Mouse (Mus musculus) lung, adult 2 months (tissue): Measurements from ENCODE around the gene Hoxa10.

ENCODE experiments used
- CTCF ChIP-seq: fragments of 200-500 bp; IDR thresholded peaks from 2 replicates; pipeline ENCODE4 v1.5.1; 2011; ENCODE audit warnings: mild to moderate bottlenecking, low read length, control low read depth; ENCODE audit not compliant: insufficient read depth
- POLR2A ChIP-seq: fragments of 200-500 bp; IDR thresholded peaks from 2 replicates; pipeline ENCODE4 v1.6.1; 2011; ENCODE audit warnings: low read depth, mild to moderate bottlenecking, control low read depth, low read length, borderline replicate concordance; ENCODE audit errors: extremely low read depth

- TF ChIP-seq CTCF (no peak), POLR2A (no peak)
Observed at GRCm38 (mm10) chr6:52230516-52231165, 10.0 kb downstream of the Hoxa10 start, which contains the start of gene Hoxa9.
